Mouse (Mus musculus) limb, embryonic 14.5 days (tissue): ENCODE data around the gene Pigl. TPM values are rescaled to one million over a fixed set of nuclear protein-coding genes. Genes with fewer than 3 reads are reported as not detected.

Experiments
- ATAC-seq: fragments of 200-750 bp; cut with Nextera tagmentation; 2 replicates; pipeline ENCODE4 v1.8.0; 2017; ENCODE audit warnings: low read depth, moderate number of reproducible peaks, moderate TSS enrichment; ENCODE audit not compliant: low FRiP score
- DNase-seq: peaks from one replicate; pipeline ENCODE4 v3.0.0-alpha.2; 2015; ENCODE audit warnings: low spot score
- H3K27ac ChIP-seq: fragments of 300-500 bp; sonication (generic); replicated peaks from 2 replicates; pipeline ENCODE4 v1.5.1; 2014; ENCODE audit warnings: low read depth, mild to moderate bottlenecking, low read length, moderate library complexity, mixed read lengths
- H3K27me3 ChIP-seq: fragments of 300-500 bp; sonication (generic); 2 replicates; pipeline ENCODE4 v1.6.1; 2014; ENCODE audit warnings: low read length, mixed read lengths; ENCODE audit not compliant: control insufficient read depth, insufficient read depth
- H3K36me3 ChIP-seq: fragments of 300-500 bp; sonication (generic); 2 replicates; pipeline ENCODE4 v1.6.1; 2014; ENCODE audit warnings: mild to moderate bottlenecking, low read length, moderate library complexity, mixed read lengths; ENCODE audit not compliant: control insufficient read depth, insufficient read depth
- H3K4me1 ChIP-seq: fragments of 300-500 bp; sonication (generic); 2 replicates; pipeline ENCODE4 v1.6.1; 2014; ENCODE audit warnings: antibody characterized with exemption, low read length, mixed read lengths; ENCODE audit not compliant: control insufficient read depth, insufficient read depth
- H3K4me2 ChIP-seq: fragments of 300-500 bp; sonication (generic); replicated peaks from 2 replicates; pipeline ENCODE4 v1.6.1; 2014; ENCODE audit warnings: low read depth, mild to moderate bottlenecking, low read length, moderate library complexity; ENCODE audit not compliant: severe bottlenecking
- H3K4me3 ChIP-seq: fragments of 300-500 bp; sonication (generic); replicated peaks from 2 replicates; pipeline ENCODE4 v1.5.1; 2014; ENCODE audit warnings: low read length
- H3K9ac ChIP-seq: fragments of 300-500 bp; sonication (generic); 2 replicates; pipeline ENCODE4 v1.6.1; 2014; ENCODE audit warnings: mild to moderate bottlenecking, low read depth, low read length, moderate library complexity; ENCODE audit not compliant: severe bottlenecking
- H3K9me3 ChIP-seq: fragments of 300-500 bp; sonication (generic); 2 replicates; pipeline ENCODE4 v1.6.1; 2016; ENCODE audit warnings: low read length; ENCODE audit not compliant: control insufficient read depth
- POLR2A ChIP-seq: fragments of 200-500 bp; IDR thresholded peaks from 2 replicates; pipeline ENCODE4 v1.8.0; 2012; ENCODE audit warnings: inconsistent platforms, mild to moderate bottlenecking, moderate library complexity, borderline replicate concordance; ENCODE audit not compliant: insufficient read depth, insufficient read length; ENCODE audit errors: extremely low read depth
- WGBS: fragments of 180-500 bp; shearing (Covaris S2); extraction: QIAGEN DNeasy Blood & Tissue Kit; methylation state at CpG from one replicate; pipeline ENCODE4 v1.1.7; 2014; 5-methylcytosine and 5-hydroxymethylcytosine counted together
- polyA plus RNA-seq, 2 experiments: library from polyadenylated mRNA; depleted of rRNA in 1 of 2; stranded (reverse) in 1 of 2; unstranded in 1 of 2; fragments of >200 nt; fragmentation: Nextera tagmentation in 1 of 2; extraction: Ambion mirVana in 1 of 2; gene quantifications; 2 replicates each; pipeline versions ENCODE4 v1.2.1 to v1.2.3; 2012 to 2014

Pigl gene
- polyA plus RNA-seq (2012; rRNA removed) = 9.7 and 10.8 TPM in 2 replicates
- polyA plus RNA-seq (2014; fragmentation: Nextera tagmentation; extraction: Ambion mirVana) = 7.9 and 9.0 TPM in 2 replicates

DNA sequence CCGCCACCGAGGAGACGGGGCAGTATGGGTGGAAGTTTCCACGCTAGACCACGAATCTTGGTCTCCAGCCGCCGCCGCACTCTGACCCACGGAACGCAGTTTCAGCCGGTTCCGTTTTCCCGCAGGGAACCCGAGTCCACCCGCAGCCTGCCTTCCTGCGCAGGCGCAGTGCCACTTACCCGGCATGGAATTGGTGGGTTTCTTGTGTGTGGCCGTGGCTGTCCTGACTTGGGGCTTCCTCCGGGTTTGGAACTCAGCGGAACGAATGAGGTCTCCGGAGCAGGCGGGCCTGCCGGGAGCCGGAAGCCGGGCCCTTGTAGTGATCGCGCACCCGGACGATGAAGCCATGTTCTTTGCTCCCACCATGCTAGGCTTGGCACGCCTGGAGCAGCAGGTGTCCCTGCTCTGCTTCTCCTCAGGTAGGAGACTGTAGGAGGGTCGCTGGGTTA lies at the start of gene Pigl, which contains the start of gene Ncor1:
TSS of gene Pigl (plus strand) at position 185 of the 449 bp plus-strand sequence.
TSS of gene Ncor1 (minus strand) at position 266 of the 449 bp plus-strand sequence.
- DNase-seq (peak; percentile 81), ATAC-seq (peak; percentile 71)
- peak; percentile 67; the same call in 1 of the 2 replicates for TF ChIP-seq POLR2A
- Histone ChIP-seq H3K36me3 (no peaks in the 10 kb centered on the region), H3K4me3 (peak within 1 kb of the TSS; percentile 96), H3K9ac (peak within 1 kb of the TSS; percentile 98), H3K27me3 (no peaks in the 10 kb centered on the region), H3K4me2 (peak within 1 kb of the TSS; percentile 58), H3K27ac (peak within 1 kb of the TSS; percentile 96), H3K9me3 (no peaks in the 10 kb centered on the region), H3K4me1 (peaks cover 11% of the 10 kb centered on the region)
- under 1% methylated on average over 33 of the region's 33 CpGs for WGBS

DNA sequence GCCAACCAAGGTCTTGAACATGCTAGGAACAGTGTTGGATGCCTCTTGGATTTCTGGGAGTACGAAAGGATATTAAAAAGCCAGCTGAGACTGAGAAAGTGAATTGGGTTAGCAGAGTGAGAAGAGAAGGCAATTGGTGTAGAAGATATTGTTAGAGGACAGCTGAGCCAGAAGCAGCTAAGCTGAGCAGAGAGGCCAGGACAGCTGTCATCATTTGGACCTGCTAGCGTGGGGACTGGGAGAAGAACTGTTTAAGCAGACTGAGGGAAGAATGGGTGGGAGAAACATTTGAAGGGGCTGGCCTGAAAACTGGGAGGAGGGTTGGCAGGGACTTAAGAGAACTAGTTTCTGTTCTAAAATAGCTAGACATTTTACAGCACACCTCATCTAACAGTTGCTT lies 49.4 kb upstream of the Pigl start:
- peak; percentile 9 for DNase-seq
- Histone ChIP-seq H3K9me3 (no peaks in the 10 kb centered on the region), H3K4me3 (no peak overlapping the region), H3K27me3 (no peaks in the 10 kb centered on the region), H3K27ac (no peak overlapping the region), H3K4me1 (no peaks in the 10 kb centered on the region), H3K36me3 (peaks cover 45% of the 10 kb centered on the region), H3K9ac (no peak overlapping the region), H3K4me2 (no peak overlapping the region)
- 91% methylated on average over 2 of the region's 2 CpGs for WGBS
- ATAC-seq = no peak
- no peak for TF ChIP-seq POLR2A

DNA sequence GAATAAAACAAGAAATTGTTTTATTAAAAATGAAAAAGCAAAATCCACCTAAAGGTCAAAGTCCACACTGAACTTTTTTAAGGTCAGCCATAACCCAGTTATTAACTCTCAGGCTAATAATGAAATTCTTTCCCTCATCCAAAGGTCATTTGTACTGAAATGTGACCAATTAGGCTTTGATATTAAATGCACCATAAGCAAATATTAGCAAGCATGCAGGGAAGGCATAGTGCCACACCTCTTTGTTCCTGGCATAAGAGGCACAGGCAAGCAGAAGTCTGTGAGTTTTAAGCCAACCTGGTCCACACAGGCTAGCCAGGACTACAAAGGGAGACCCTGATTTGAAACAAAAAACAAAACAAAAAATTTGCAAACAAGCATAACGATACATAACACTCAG lies 48.6 kb upstream of the Pigl start:
- Histone ChIP-seq H3K4me1 (no peaks in the 10 kb centered on the region), H3K9ac (no peak overlapping the region), H3K4me2 (no peak overlapping the region), H3K9me3 (no peaks in the 10 kb centered on the region), H3K36me3 (peaks cover 51% of the 10 kb centered on the region), H3K27me3 (no peaks in the 10 kb centered on the region), H3K27ac (no peak overlapping the region), H3K4me3 (no peak overlapping the region)
- WGBS = 96% methylated on average over 1 of the region's 1 CpGs
- DNase-seq (no peak), ATAC-seq (no peak)
- TF ChIP-seq POLR2A = no peak

DNA sequence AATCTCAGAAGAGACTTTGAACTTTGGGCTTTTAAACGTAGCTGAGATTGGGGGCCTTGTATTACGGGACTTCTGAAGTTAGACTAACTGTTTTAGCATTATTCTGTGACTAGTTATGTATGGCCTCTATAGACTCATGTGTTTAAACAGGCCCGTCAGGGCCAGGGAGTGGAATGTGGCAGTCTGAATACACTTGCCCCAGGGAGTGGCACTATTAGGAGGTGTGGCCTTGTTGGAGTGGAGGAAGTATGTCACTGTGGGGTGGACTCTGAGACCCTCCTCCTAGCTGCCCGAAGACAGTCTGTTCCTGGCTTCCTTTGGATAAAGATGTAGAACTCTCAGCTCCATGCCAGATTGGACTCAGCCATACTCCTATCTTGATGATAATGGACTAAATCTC lies 43.2 kb upstream of the Pigl start:
- Histone ChIP-seq H3K4me2 (no peak overlapping the region), H3K27me3 (no peaks in the 10 kb centered on the region), H3K4me3 (no peak overlapping the region), H3K27ac (no peak overlapping the region), H3K9ac (no peak overlapping the region), H3K9me3 (no peaks in the 10 kb centered on the region), H3K4me1 (no peaks in the 10 kb centered on the region), H3K36me3 (peaks cover 60% of the 10 kb centered on the region)
- ATAC-seq (no peak), DNase-seq (no peak)
- 86% methylated on average over 4 of the region's 4 CpGs for WGBS
- TF ChIP-seq POLR2A = no peak

DNA sequence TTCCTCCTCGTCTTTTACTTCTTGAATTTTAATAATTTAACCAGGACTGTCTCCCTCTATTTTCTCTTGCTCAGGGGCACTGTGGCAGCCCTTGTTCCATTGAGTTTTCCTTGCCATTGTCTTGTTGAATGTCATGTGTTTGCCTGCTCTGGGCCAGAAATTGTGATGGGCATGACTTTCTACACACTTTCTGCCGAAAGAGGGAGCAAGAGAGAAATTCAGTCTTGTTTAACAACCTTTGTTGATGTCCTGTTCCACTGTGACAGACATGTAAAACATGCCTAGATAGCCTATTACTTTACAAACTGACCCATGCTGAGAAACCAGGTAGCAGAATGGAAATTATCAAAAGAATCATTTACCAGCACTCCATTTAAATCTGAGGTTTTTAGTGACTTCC lies 33.7 kb upstream of the Pigl start:
- no peak for TF ChIP-seq POLR2A
- ATAC-seq (no peak), DNase-seq (no peak)
- H3K27me3 ChIP-seq = no peaks in the 10 kb centered on the region
- H3K27ac ChIP-seq = no peak overlapping the region
- H3K36me3 ChIP-seq = peaks cover 38% of the 10 kb centered on the region
- H3K9ac ChIP-seq = no peak overlapping the region
- no peaks in the 10 kb centered on the region for H3K9me3 ChIP-seq
- H3K4me3 ChIP-seq = no peak overlapping the region
- WGBS = 86% methylated on average over 2 of the region's 2 CpGs
- H3K4me2 ChIP-seq = no peak overlapping the region
- H3K4me1 ChIP-seq = no peaks in the 10 kb centered on the region

DNA sequence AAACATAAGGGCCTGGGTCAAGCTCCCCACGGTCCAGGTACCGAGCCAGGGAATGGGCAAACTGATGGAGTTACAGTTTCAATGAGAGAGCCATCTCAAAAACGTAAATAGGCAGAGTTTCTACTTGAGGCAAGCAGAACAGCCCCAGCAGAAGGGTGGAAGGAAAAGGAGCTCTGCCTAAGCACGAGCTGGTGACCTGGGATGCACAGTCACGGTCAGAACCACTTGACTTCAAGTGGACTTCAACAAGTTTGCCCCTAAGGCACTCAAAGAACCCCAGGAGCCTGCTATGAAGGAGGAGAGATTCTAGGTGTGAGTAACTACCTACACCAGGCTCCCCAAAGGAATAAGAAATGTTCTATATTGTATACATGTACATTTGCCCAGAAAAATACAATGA lies 32.0 kb upstream of the Pigl start:
- DNase-seq = no peak
- Histone ChIP-seq H3K36me3 (peaks cover 38% of the 10 kb centered on the region), H3K9ac (no peak overlapping the region), H3K27ac (no peak overlapping the region), H3K27me3 (no peaks in the 10 kb centered on the region), H3K9me3 (no peaks in the 10 kb centered on the region), H3K4me3 (no peak overlapping the region), H3K4me1 (no peaks in the 10 kb centered on the region), H3K4me2 (no peak overlapping the region)
- WGBS = 93% methylated on average over 5 of the region's 5 CpGs
- TF ChIP-seq POLR2A = no peak
- no peak for ATAC-seq
